Mouse (Mus musculus): ENCODE data around the gene Tmem81. TPM values are rescaled to one million over a fixed set of nuclear protein-coding genes. Genes with fewer than 3 reads are reported as not detected.
A peak's percentile ranks its signal among the peaks of the same experiment; 100 is the strongest.

The Tmem81 gene
- polyA plus RNA-seq, 1 experiment from 2014 or later, result 1.2 TPM

DNA sequence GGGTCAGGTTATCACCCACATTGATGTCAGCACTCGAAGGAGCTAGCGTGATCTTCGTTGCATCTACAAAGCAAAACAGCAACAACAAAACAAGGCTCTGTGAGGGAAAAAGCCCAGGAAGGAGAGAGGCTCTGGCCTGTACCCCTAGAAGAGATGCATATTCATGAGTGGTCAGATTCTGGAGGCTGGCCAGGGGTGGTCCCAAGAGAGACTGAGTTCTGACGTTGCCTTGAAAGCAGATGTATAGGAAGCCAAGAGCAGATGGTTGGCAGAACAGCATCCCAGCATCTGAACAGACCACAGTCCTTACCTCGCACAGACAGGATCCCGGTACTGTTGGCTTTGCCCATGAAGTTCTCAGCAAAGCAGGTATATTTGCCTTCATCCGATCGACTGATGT lies 17.0 kb downstream of the Tmem81 start:
- DNase-seq (ENCODE audit: low spot score), result no peak
- peaks cover 17% of the 10 kb centered on the region; the same call in 1 of the 2 replicates for H3K36me3 ChIP-seq
- H3K27ac ChIP-seq (replicated peaks), result 0 out of 2 replicates have a peak overlapping the region, but pooled peaks have one; percentile 28
- H3K4me1 ChIP-seq, result peaks cover 40% of the 10 kb centered on the region
- H3K4me3 ChIP-seq, result no peak overlapping the region
- 89% methylated on average over 8 of the region's 8 CpGs for WGBS
- no peaks in the 10 kb centered on the region for H3K9me3 ChIP-seq (replicated peaks)
- H3K27me3 ChIP-seq (ENCODE audit: low read depth, poor library complexity, severe bottlenecking), result peaks cover 14% of the 10 kb centered on the region

- peak; percentile 43 for DNase-seq (ENCODE audit: low spot score)
- Histone ChIP-seq H3K27me3 (ENCODE audit: low read depth, poor library complexity, severe bottlenecking) (peaks cover 19% of the 10 kb centered on the region), H3K36me3 (peaks cover 10% of the 10 kb centered on the region; the same call in 1 of the 2 replicates), H3K4me1 (peaks cover 40% of the 10 kb centered on the region), H3K4me3 (no peak overlapping the region), H3K9me3 (replicated peaks) (no peaks in the 10 kb centered on the region), H3K27ac (replicated peaks) (no peak overlapping the region)
- 40% methylated on average over 4 of the region's 4 CpGs for WGBS
These were observed 17.9 kb downstream of the Tmem81 start for GRCm38 (mm10) chr1:132523920-132524319.

GRCm38 (mm10) chr1:132525832-132526231 lies 19.8 kb downstream of the Tmem81 start:
- H3K4me3 ChIP-seq, result peak overlapping the region; percentile 20; the same call in 1 of the 2 replicates
- peaks cover 42% of the 10 kb centered on the region for H3K4me1 ChIP-seq
- WGBS, result 16% methylated on average over 10 of the region's 10 CpGs
- peaks cover 8% of the 10 kb centered on the region; the same call in 1 of the 2 replicates for H3K36me3 ChIP-seq
- H3K9me3 ChIP-seq (replicated peaks), result no peaks in the 10 kb centered on the region
- peak overlapping the region; percentile 86 for H3K27ac ChIP-seq (replicated peaks)
- H3K27me3 ChIP-seq (ENCODE audit: low read depth, poor library complexity, severe bottlenecking), result peaks cover 21% of the 10 kb centered on the region
- DNase-seq (ENCODE audit: low spot score), result peak; percentile 75

DNA sequence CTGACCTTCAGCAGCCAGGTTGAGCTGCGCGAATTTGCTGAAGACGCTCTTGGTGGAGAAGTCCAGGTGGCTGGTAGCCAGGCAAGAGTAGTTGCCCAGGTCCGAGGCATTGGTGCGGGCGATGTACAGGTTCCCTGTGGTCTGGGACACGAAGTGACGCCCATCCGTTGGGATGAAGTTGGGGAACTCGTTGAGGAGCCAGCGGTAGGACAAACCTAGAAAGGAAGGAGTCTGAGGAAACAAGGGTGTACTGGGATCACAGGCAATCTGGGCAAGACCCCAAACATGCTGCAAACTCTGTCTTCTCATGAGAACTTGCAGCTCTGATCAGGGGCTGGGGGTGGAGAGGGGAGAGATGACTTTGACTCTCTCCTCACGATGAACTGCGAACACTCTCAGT lies 22.0 kb downstream of the Tmem81 start:
- Histone ChIP-seq H3K9me3 (replicated peaks) (no peaks in the 10 kb centered on the region), H3K4me1 (peaks cover 47% of the 10 kb centered on the region), H3K27ac (replicated peaks) (no peak overlapping the region), H3K4me3 (no peak overlapping the region), H3K27me3 (ENCODE audit: low read depth, poor library complexity, severe bottlenecking) (peaks cover 27% of the 10 kb centered on the region), H3K36me3 (peaks cover 2% of the 10 kb centered on the region; the same call in 1 of the 2 replicates)
- WGBS, result 94% methylated on average over 13 of the region's 13 CpGs
- no peak for DNase-seq (ENCODE audit: low spot score)

DNA sequence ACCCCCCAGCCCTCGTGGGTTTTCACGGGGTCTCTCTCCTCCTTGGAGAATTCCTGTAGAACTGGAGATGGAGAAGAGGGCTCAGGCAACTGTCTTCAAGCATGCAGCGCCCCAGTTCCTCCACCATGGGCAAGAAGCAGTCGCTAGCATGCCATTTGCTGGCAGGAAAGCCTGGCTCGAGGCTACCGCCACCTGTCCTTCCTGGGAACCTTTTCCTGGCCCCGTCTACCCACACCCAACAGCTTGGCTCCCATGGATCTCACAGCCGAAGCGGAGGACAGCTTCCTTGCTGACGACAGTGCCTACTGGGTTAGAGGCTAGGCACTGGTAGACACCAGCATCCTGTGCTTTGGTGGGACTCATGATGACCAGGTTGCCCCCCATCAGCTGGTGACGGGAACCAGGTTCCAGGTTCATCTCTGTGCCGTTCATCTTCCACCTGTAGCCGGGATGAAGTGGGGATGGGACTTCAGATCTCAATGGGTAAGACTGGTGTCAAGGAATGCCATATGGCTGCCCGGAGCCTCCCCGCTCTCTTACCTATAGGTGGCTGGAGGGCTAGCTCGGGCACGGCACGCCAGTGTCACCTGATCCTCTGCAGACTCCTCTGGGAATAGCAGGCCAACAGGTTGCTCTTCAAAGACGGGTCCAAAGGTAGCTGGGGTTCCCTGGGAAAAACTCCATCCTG lies 22.8 kb downstream of the Tmem81 start:
- peak overlapping the region; percentile 4; the same call in 1 of the 2 replicates for H3K27ac ChIP-seq (replicated peaks)
- peaks cover 2% of the 10 kb centered on the region; the same call in 1 of the 2 replicates for H3K36me3 ChIP-seq
- WGBS, result 92% methylated on average over 19 of the region's 19 CpGs
- DNase-seq (ENCODE audit: low spot score), result no peak
- H3K4me1 ChIP-seq, result peaks cover 54% of the 10 kb centered on the region
- H3K4me3 ChIP-seq, result no peak overlapping the region
- no peaks in the 10 kb centered on the region for H3K9me3 ChIP-seq (replicated peaks)
- peaks cover 34% of the 10 kb centered on the region for H3K27me3 ChIP-seq (ENCODE audit: low read depth, poor library complexity, severe bottlenecking)

- H3K4me3 ChIP-seq, result no peak overlapping the region
- H3K9me3 ChIP-seq (replicated peaks), result no peaks in the 10 kb centered on the region
- H3K27me3 ChIP-seq (ENCODE audit: low read depth, poor library complexity, severe bottlenecking), result peaks cover 41% of the 10 kb centered on the region
- peaks cover 63% of the 10 kb centered on the region for H3K4me1 ChIP-seq
- DNase-seq (ENCODE audit: low spot score), result no peak
- peak overlapping the region; percentile 76 for H3K27ac ChIP-seq (replicated peaks)
- no peaks in the 10 kb centered on the region; the same call in 1 of the 2 replicates for H3K36me3 ChIP-seq
- WGBS, result 2% methylated on average over 5 of the region's 5 CpGs
These were observed 24.7 kb downstream of the Tmem81 start for GRCm38 (mm10) chr1:132530631-132531191.

DNA sequence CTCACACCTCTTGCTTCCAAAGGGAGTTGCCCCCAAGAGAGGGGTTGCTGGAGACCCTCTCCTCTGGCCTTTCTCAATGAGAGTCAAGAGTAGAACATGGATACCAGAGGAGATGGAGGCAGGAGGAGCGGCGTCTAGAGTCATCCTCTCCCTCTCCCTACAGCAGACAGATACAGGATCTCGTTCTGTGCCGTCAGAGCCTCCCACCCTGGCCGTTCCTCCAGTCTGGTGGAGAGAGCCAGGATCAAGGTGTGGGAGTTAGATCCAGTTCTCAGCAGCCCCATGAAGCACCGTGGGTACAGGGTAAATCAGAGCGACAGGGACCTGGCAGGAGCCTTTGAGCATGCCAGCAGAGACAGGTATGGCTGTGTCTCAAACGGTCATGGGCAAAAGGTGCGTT lies 26.5 kb downstream of the Tmem81 start:
- Histone ChIP-seq H3K27me3 (ENCODE audit: low read depth, poor library complexity, severe bottlenecking) (peaks cover 41% of the 10 kb centered on the region), H3K9me3 (replicated peaks) (no peaks in the 10 kb centered on the region), H3K36me3 (no peaks in the 10 kb centered on the region; the same call in 1 of the 2 replicates), H3K4me3 (no peak overlapping the region), H3K27ac (replicated peaks) (0 out of 2 replicates have a peak overlapping the region, but pooled peaks have one; percentile 10), H3K4me1 (peaks cover 50% of the 10 kb centered on the region)
- 61% methylated on average over 9 of the region's 9 CpGs for WGBS
- no peak for DNase-seq (ENCODE audit: low spot score)

DNA sequence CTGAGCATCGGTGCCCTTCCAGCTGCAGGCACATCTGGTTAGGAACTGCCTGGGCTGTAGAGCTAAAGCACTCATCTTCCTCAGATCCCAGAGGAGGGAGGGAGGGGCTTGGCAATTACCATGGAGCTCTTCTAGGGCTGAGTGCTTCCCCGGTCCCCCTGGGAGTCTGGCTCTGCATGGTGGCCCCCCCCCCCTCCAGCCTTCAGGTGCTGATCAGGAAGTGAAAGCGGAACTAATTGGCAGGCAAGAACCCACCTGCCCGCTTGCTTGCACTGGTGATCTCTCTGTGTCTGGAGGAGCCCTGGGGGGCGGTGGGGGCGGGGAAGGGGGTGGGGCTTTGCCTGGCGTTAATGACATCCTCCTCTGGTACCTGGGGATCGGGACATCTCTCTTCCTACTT lies 27.8 kb downstream of the Tmem81 start:
- no peak for DNase-seq (ENCODE audit: low spot score)
- WGBS, result 6% methylated on average over 8 of the region's 8 CpGs
- H3K36me3 ChIP-seq, result no peaks in the 10 kb centered on the region; the same call in 1 of the 2 replicates
- H3K27ac ChIP-seq (replicated peaks), result peak overlapping the region; percentile 28
- no peaks in the 10 kb centered on the region for H3K9me3 ChIP-seq (replicated peaks)
- peaks cover 48% of the 10 kb centered on the region for H3K27me3 ChIP-seq (ENCODE audit: low read depth, poor library complexity, severe bottlenecking)
- no peak overlapping the region for H3K4me3 ChIP-seq
- H3K4me1 ChIP-seq, result peaks cover 53% of the 10 kb centered on the region

DNA sequence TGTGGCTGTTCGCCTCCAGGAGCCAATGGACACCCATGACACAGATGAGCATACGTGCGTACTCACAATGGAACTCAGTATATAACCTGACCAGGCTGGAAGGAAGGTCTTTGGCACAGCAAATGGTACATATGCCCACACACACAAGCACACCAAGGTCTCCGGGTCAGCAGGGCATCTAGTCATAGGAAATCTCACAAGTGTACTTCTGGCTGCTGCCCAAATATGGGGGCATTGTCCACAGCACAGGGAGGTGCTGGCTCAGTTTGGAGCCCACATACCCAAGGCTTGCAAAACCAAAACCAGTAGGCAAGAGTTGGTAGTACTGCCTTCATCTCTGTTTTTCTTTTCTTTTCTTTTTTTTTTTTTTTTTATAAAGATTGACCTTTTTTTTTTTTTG lies 29.5 kb downstream of the Tmem81 start:
- no peak for DNase-seq (ENCODE audit: low spot score)
- H3K27ac ChIP-seq (replicated peaks), result no peak overlapping the region
- no peaks in the 10 kb centered on the region for H3K9me3 ChIP-seq (replicated peaks)
- H3K27me3 ChIP-seq (ENCODE audit: low read depth, poor library complexity, severe bottlenecking), result peaks cover 61% of the 10 kb centered on the region
- no peak overlapping the region for H3K4me3 ChIP-seq
- peaks cover 48% of the 10 kb centered on the region for H3K4me1 ChIP-seq
- WGBS, result 90% methylated on average over 4 of the region's 4 CpGs
- H3K36me3 ChIP-seq, result no peaks in the 10 kb centered on the region; the same call in 1 of the 2 replicates

DNA sequence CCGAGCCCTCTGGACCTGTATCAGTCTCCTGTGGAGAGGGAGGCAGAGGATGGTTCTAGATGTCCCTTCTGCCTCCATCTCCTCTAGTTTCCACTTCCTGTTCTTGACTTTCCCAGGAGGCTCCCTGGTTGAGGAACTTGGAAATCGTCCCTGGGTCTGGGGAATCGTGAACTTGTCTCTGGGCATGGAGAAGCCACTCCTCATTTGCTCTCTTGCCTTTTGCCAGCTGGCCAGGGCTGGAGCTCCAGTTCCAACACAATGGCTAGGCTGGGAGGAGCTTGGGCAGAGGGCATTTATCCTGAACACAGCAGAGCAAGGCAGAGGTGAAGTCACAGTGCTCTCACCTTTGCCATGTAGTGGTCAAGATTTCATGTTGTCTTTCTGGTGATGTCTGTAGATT lies 30.4 kb downstream of the Tmem81 start:
- Histone ChIP-seq H3K4me1 (peaks cover 48% of the 10 kb centered on the region), H3K4me3 (no peak overlapping the region), H3K27ac (replicated peaks) (no peak overlapping the region), H3K9me3 (replicated peaks) (no peaks in the 10 kb centered on the region), H3K36me3 (no peaks in the 10 kb centered on the region; the same call in 1 of the 2 replicates), H3K27me3 (ENCODE audit: low read depth, poor library complexity, severe bottlenecking) (peaks cover 70% of the 10 kb centered on the region)
- 80% methylated on average over 3 of the region's 3 CpGs for WGBS
- no peak for DNase-seq (ENCODE audit: low spot score)

DNA sequence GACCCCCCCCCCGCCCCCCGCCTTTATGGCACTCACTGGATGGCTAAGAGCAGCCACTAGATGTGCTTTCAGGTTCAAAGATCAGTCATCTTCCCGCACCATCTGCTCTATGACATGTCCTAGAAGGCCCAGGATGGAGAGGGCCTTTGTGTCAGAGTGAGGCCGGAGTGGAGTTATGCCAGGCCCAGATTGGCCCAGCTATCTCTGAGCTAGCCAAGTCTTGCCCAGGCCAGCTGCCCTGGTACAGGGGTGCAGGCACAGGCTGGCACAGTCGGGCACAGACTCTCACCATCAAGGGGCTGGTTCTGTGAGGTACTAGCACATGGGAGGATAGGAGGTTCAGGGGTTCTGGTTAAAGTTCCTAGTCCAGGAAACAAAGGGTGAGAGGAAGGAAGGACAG lies 31.7 kb downstream of the Tmem81 start:
- H3K27me3 ChIP-seq (ENCODE audit: low read depth, poor library complexity, severe bottlenecking), result peaks cover 73% of the 10 kb centered on the region
- H3K9me3 ChIP-seq (replicated peaks), result no peaks in the 10 kb centered on the region
- no peak overlapping the region for H3K4me3 ChIP-seq
- peaks cover 57% of the 10 kb centered on the region for H3K4me1 ChIP-seq
- H3K36me3 ChIP-seq, result no peaks in the 10 kb centered on the region
- 71% methylated on average over 5 of the region's 5 CpGs for WGBS
- no peak for DNase-seq (ENCODE audit: low spot score)
- no peak overlapping the region; the same call in 1 of the 2 replicates for H3K27ac ChIP-seq (replicated peaks)

DNA sequence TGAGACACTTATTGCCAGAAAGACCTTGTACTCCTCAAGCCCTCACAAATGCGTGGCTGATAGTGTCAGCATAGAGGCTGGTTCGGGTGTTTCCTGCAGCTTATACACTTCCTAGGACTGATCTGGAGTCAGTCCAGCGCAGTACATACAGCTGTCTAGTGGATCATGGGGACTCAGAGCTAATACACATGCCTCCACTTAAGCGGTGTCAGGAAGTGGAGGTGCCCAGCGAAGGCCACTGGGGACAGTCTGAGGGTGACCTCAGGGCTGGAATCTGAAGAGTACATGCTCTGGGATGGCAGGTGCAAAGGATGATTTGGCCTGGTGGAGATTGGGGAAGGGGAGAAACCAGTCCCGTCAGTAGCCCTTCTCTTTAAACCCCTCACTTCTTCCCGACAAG lies 34.7 kb downstream of the Tmem81 start:
- peak overlapping the region; percentile 33; the same call in 1 of the 2 replicates for H3K27ac ChIP-seq (replicated peaks)

More for the DNA sequence above, 34.7 kb downstream of the Tmem81 start:
- 67% methylated on average over 7 of the region's 7 CpGs for WGBS
- Histone ChIP-seq H3K4me1 (peaks cover 45% of the 10 kb centered on the region), H3K9me3 (replicated peaks) (no peaks in the 10 kb centered on the region), H3K36me3 (no peaks in the 10 kb centered on the region), H3K27me3 (ENCODE audit: low read depth, poor library complexity, severe bottlenecking) (peaks cover 79% of the 10 kb centered on the region), H3K4me3 (peak overlapping the region; percentile 55)
- no peak for DNase-seq (ENCODE audit: low spot score)
